Mouse (Mus musculus) central nervous system, embryonic 18 days (tissue): ENCODE data around the gene Zfp970. TPM values are rescaled to one million over a fixed set of nuclear protein-coding genes. Genes with fewer than 3 reads are reported as not detected.

Experiments
- polyA plus RNA-seq: library from polyadenylated mRNA; depleted of rRNA; stranded (reverse); fragments of >200 nt; gene quantifications from 2 replicates; pipeline ENCODE4 v1.2.3, GENCODE M21; 2012; rRNA removed

Gene Zfp970
- 7.3 and 9.8 TPM in 2 replicates for polyA plus RNA-seq

GRCm38 (mm10) chr2:177464676-177465075 is at the start of gene Zfp970:
TSS of gene Zfp970 (plus strand) at chr2:177464733.

GRCm38 (mm10) chr2:177498067-177498466 is 33.5 kb downstream of the Zfp970 start, which contains the start of gene Gm14403:
TSS of gene Gm14403 (plus strand) at chr2:177498215.

Other genes with a start within 250 kb of the Zfp970 start
- not detected in 2 replicates for gene Gm14409, start 197.7 kb upstream of the Zfp970 start, polyA plus RNA-seq
- 0.38 and 0.63 TPM in 2 replicates for gene Gm14412, start 140.4 kb upstream of the Zfp970 start, polyA plus RNA-seq
- gene Gm14418, start 66.4 kb upstream of the Zfp970 start, polyA plus RNA-seq, result 6.8 and 7.3 TPM in 2 replicates
- gene Gm14403, start 33.5 kb downstream of the Zfp970 start, polyA plus RNA-seq, result 2.7 and 3.1 TPM in 2 replicates
- 0.13 and 0.23 TPM in 2 replicates for gene Gm14406, start 113.5 kb downstream of the Zfp970 start, polyA plus RNA-seq